Mouse (Mus musculus) heart, adult 8-10 months (tissue): ENCODE data around the gene Rgmb. TPM values are rescaled to one million over a fixed set of nuclear protein-coding genes. Genes with fewer than 3 reads are reported as not detected.

ENCODE experiments used
- DNase-seq: peaks from one replicate; pipeline ENCODE4 v3.0.0; 2022; ENCODE audit warnings: low spot score
- total RNA-seq, 4 experiments: library from RNA; stranded (reverse); gene quantifications; 2 replicates each; pipeline ENCODE4 v1.2.4; 2022

Rgmb gene
- total RNA-seq = 10 to 100 TPM; 19.4 to 23.3 (median 22.8) TPM

DNA sequence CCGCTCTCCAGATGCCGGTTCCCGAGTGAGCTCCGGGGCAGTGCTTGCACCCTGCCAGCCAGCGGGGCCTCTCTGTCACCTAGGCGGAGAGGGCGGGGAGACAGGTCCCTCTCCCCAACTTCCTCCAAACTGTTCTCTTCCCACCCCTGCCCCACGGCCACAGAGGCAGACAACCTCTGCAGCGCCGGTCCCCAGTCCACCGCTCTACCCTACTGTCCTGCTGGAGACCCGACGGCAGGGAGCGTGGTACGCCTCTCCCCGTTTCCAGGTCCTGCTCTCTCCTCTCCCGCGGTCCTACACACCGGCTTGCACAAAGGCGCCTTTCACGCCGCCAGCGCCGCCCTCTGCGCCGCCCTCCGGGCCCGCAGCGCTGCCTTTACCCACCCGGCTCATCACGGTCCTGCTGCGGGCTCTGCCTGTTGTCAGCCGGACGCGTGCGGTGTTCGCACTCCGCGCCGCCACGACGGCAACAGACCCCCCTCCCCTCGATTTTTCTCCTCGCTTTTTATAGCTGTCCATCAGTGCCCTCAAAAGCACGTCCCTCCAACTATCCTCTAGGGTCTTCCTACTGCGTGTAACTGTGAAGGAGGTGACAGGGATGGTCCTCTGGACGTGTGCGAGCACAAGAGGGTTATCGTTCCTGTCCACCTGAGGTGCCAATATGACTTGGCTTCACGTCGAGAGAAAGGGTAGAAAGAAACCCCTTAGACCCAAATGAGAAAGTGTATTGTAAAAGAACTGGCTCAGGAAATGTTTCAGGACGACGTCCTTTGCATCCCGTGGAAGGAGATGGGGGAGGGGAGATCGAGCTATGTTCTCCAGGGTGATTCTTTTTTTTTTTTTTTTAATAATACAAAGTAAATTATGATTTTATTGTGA is at the start of gene Rgmb:
TSS of gene Rgmb (minus strand) at position 274 of the 879 bp plus-strand sequence.
- DNase-seq = no peak

DNA sequence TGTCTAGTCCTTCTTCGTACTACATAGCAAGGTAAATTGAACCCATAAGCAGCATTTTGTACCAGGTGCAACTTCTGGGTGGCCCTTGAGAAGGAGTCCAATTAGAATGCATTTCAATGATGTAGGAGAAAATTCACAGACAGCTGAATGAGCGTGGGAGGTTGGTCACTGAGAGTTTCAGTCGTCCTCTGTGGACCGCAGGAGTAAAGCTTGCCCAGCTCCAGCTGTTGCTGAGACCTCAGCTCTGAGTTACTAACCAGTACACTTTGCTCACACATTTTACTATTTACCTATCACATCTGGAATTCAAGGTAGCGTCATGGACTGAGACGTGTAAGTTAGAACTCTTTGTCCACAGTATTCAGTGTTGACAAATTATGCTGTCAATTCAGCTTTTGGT is 43.9 kb upstream of the Rgmb start:
- DNase-seq = peak; percentile 42

DNA sequence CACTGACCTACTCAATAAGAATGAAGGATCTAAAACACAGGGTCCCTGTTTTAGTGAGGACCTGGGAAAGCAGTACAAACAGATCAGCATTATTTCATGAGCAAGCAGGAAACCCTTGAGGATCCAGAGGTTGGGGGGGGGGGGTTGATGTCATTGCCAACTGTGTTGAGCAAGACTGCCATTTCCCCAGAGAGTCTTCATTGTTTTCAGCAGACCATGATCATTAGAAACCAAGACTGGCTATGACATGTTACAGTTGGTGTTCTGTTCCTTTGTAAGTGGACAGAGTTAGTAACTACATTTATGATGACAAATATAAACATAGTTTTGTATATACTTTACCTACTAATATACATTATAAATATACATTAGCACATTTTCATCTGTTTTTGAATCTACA is 41.3 kb upstream of the Rgmb start:
- DNase-seq = no peak

DNA sequence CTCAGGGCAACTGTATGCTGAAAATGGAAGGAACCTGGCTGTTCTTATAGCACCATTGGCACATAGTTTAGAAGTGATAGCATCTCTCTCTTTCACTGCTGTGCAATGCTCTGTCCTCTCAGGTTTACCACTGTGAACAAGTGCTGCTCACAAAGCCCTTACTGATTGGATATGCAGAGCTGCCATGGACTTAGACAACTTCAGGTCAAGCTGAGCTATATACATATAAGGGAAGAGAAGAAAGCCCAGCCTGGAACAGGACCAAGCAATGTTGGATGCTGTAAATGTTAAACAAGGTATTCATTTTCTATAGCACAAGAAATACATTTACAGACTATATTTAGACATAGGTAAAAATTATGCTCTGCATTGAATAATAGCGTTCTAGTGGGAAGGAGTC is 34.4 kb upstream of the Rgmb start:
- no peak for DNase-seq

DNA sequence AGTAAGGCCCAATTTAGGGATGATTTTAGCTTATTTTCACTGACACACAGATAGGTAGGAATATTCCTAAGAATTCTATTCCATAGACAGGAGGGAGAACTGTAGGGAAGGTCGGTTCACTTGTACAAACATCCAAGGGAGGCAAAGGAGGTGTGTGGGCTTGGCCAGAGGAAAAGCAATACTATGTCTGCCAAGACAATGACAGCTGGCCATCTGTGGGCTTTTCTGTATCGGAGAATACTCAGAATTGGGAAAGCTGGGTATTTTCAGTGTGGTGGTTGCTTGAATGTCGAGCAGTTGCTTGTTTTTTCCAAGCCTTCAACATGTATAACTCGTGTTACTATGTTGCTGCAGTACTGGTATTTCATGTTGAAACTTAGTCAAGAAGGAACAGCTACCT is 31.5 kb upstream of the Rgmb start:
- DNase-seq = no peak

DNA sequence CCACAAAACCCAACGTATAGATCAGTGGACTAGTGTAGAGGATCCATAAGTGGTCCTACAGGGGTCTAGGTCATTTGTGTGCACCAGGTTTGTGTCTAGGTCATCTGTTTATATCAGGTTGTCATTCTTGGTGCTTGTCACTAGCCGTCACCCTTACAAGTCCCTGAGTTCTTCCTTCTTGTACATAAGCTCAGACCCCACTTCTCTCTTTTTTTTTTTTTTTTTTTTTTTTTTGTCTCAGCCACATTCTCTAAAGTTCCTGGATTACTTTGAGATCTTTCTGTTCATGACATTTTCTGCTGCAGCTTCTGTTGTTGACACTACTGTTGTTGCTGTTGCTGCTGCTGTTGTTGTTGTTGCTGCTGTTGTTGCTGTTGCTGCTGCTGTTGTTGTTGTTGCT is 22.3 kb upstream of the Rgmb start:
- no peak for DNase-seq

DNA sequence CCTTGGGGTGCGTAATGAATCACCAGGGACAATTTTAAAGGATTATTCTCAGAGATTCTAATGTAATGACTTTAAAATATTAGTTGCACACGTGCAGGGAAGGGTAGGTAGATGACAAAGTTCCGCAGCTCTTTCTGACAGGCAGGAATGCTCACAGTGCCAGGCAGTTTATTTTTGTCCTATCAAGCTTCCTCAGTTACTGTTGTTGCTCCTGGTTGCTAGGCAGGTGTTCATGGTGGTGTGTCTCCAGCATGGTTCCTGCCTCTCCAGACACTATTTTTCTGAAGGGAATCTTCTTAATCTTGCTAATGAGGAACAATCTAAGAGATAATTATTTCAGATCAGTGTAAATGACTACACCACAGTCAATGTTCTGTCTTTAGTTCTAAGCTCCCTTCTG is 19.7 kb upstream of the Rgmb start:
- no peak for DNase-seq

DNA sequence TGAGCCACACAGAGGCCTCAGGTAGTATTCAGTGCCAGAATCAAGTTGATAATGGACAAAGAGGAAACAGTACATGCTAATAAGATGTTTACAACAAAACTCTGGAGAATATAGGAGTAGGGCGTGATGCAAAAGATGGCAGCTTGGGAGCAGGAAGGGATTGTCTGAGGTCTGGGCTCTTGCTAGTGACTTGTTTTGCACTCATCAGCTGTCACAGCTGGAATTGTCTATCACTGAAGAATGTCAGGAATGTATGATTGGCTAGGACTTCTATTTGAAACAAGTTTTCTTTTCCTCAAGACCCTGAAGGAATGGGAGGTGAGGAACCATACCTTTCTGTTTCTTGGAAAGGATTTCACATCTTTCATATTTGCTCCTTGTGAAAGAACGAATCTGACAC is 10.6 kb upstream of the Rgmb start:
- no peak for DNase-seq

DNA sequence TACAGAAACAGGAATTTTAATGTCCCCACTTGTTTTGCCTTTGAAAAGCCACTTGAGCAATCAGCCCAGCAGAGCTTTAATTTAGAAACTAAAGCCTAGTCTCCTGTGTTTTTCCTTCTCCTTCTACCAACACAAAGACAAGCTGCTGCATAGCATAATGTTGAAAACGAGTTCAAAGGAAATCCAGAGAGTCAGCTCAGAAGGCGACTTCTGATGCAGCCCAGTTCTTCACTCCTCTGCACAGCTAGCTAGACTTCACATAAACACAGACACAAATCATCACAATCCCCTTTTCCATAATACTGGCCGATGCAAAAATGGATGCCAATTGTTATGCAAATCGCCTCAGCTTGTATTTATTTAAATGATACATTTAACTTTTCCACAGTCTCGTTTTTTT is 1.6 kb upstream of the Rgmb start:
- DNase-seq = no peak

DNA sequence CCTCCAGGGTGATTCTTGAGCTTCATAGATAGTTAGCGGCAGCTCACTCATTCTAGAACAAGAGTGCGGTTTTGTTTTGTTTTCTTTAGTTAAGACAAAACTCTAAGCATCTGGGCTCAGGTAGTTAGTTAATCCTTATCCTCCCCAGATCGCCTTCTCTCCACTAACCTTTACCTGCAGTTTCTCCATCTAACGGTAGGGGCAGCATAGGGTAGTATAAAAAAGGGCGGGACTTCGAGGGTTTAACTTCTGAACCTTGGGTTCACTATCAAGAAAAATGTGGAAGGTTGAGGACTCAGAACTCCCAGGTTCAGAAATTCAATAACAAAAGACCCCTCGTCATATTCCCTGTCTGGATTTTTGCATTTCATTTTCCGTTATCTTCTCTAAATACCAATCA is 971 bp upstream of the Rgmb start:
- DNase-seq = peak; percentile 71

DNA sequence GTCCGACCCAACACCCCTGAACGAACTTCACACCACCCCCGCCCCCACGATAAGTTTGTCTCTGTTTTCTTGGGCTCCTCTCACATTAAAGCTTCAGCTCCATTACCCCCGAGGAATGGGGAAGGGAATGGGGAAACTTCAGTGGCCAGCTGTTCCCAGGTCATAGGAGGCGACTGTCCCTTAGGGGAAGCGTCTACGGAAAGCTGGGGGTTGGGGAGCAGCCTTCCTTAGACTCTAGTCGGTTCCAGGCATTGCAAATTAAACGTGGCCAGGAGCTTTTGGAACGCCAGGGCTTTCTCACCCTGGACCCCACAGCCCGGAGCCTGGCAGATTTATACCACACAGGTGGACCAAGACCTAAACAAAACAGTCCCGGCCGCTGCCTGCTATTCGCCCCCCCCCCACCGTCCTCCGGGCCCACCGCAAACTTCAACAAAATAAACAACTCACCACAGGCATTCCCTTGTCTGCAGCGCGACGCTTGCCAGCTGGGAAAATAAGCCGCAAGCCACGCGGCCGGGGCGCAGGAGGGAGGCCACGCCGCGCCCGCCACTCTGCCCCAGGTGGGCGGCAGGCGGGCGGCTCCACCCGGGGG is 571 bp downstream of the Rgmb start:
- DNase-seq = no peak

DNA sequence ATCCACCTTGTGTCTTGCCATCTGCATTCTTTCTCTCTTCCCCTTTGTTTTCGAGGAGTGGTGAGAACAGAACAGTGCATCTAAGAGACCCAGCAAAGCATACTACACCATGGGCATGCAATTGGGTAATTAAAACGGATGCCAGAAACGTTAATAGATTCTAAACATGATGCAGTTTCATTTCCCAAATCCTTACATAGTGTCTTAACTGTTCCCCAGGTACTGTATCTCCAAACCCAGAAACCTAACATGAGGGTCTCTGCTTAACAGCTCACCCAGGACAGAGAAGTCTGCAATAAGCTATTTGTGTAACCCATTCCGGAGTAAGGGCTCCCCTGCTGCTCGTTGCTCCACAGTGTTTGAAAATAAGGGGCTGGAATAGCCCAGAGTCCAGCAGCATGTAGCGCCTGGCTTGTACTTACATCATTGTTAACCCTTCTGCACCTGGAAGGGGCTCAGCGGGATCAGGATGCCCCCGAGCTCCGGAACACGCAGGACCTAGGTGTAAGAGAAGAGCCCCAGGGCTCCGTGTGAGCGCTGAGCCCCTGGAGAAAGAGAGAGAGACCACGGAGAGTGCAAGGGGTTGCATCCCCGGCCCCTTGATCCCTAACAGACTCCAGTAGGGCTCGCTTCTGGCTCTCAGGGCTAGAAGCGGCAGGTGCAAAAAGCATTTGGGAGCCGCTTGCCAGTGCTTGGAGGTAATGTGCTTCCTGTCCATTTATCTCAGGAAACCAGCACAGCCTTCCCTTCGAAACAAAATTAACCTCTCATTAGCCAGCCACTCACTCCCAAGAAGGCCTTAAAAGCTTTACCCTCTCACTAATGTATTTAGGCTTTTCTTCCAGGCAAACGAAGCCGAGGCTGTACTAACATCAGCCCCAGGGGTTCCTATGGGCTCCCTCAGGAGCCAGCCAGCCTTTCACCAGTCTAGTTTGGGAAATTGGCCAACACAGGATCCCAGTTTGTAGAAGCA is 1.4 kb downstream of the Rgmb start:
- DNase-seq = peak; percentile 61

DNA sequence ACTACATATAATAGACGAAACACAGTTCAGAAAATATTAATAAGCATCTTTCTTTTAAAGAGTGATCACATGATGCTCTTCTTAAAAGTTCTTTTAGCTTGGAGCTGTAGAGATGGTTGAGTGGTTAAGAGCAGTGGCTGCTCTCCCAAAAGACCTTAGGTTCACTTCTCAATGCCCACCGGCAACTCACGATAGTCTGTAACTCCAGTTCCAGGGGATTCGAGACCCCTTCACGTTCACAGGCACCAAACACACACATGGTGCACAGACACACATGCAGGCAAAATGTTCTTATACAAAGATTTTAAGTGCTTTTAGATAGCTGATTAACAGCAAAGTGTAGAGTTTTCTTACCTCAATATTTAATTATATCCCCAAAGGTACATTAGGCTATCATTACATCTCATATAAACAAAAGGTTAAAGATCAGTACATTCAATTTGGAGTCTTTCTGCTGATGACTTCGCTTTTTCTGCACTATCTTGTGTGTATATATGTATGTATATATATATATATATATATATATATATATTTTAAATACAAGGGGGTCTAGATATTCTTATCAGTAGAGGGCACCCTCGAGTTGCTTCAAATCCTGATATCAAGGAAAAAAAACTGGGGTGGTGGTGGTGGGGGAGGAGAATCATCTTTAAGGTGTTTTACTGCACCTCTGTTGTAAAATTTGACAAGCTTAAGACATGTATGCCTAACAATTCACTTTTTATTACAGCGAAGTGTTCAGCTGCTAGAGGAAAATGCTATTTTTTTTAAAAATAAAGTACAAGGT is 2.5 kb downstream of the Rgmb start:
- DNase-seq = no peak

DNA sequence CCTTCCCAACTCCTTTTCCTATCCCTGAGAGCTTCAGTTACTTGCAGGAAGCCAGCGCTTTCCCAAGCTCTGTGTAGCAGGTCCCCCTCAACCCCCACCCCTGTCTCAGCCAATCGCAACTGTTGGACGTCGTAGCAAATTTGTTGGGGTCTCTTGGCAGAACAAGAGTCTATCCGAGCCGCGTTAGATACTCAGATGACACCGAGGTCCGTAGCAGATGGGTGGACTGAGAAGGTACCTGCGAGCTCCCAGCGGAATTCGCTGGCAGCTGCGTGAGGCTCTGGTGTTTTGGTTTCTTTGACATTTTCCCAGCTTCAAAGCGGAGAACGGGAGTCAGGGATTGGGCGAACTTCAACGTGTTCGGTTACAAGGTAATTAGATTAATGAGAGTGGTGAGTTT is 3.9 kb downstream of the Rgmb start:
- no peak for DNase-seq

DNA sequence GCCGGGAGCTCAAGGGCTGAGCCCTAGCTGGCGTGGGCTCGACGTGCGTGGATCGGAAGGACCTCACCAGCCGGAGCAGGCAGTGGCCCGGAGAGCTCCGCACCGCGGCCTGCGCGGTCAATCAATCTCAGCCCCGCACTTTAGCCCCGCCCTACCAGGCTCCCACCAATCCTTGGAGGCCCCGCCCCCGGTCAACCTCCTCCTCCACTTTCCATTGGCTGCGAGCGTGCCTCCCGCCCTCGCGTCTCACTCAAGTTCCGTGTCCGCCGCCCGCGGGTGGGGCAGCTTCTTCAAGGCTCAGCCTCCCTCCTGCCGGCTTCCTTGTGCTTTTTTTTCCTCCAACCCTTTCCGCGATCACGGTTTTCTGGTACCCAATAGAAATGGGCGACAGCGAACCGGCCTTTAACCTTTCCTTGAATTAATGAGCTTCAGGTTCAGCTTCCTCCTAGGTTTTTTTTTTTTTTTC is 4.4 kb downstream of the Rgmb start:
- DNase-seq = peak; percentile 99

DNA sequence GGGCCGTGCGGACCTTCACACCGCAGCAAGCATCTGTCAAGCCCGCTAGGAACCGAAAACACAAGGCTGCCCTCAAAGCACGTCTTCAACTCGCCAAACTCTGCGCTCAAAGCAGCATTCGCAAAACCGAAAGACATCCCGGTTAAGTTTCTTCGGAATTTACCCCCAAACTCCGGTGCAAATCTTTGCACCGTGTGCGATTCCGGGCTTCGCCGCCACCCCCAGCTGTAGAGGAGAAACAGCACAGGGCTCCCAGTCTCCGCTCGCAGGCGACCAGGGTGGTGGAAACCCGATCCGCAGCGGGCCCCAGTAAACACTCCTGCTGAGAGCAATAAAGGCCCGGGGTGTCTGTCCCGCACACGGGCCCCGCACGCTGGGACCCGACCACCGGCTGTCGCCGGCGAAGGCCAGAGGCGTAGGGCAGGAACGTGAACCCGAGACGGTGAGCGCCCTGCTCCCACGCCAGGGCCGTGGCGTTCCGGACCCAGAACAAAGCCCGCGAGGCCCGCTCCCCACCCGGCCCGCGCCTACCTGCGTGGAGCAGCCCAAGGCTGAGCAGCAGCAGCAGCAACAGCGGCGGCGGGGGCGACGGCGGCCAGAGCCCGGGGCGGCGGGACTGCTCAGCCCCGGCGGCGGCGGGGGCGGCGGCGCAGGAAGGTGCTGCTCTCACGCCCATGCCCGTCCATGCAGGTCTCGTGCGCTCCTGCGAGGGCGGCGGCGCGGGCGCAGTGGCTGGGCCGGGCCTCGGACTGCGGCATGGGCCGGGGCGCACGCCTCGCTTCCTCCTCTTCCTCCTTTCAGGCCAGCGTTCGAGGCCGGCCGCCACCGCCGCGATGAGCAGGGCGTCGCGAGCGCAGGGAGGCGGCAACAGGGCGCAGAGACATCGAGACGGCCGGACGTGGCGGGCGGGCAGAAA is 5.1 kb downstream of the Rgmb start:
- no peak for DNase-seq

DNA sequence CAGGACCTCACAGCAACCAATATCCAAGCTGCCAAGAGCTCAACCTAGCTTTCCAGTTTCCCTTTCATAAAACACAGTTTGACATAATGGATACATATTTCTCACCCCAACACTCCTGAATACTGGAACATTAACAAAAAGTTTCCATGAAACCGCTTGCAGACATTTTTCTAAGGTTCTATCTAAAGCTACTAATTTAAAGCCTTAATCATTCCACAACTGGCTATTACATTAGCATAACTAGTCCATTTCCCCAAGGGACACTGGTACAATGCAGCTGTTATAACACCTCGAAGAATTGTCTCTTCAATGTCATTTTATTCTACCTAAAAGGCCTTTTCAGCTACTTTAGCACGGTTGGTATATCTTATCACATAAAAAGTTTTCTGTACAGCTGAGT is 6.0 kb downstream of the Rgmb start:
- DNase-seq = no peak

DNA sequence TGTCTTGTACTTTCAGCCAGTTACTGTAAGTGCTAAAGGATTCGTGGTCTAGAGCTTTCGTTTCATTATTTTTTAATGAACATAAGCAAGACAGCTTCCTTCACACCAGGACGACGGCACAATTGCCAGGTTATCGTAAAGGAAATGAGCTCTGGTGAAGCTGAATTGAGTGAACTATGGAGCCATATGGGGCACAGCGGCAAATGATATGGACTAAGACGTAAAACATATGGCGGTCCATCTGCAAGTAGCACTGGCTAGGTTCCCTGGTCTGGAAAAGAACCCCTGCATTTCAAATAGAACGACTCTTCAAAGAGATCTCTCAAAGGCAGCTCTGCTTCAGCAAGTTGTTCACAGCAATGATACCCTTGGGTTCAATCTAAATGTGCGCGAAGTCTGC is 6.5 kb downstream of the Rgmb start:
- no peak for DNase-seq

DNA sequence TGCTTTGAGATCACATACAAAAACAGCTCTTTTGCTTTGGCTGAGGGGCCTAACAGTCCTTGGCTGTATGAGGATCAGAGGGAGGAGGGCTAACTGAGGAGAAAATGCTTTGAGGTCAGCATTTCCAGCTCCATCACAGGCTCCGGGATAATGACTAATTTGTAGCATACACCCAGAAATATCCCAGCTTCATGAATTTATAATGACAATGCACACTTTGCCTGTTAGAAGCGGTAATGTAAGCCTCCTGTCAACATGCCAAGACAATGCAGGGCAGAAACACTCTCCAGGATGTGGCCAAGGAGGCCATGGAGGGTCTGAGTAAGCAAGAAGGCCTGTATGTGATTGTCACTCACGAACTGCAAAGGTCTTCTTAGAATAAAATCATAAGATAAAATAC is 7.0 kb downstream of the Rgmb start:
- DNase-seq = no peak

DNA sequence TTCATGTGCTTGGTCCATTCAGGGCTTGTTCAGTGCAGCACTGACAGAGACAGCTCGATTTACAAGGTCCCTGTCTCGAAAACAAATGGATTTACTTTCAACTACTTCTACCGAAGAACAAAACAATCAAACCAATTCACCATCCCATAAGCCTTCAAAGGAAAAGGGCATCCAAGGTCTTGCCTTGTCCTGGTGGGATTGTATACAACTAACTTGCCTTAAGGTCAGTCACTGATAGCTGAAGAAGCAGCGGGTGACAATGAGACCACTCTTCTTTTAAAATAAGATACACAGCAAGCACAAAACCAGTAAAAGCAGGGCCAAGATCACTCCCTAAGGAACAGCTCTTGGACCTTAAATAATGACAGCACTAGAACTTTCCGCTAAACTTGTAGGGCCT is 7.6 kb downstream of the Rgmb start:
- DNase-seq = no peak
